10 mouse cellular contexts compared by ENCODE assay signal in genomic region chr12:110806301-110806970, GRCm38 (mm10). TPM values are rescaled to one million over a fixed set of nuclear protein-coding genes. Genes with fewer than 3 reads are reported as not detected.
DNase-seq lines count a peak whose midpoint lies in the region; TF ChIP-seq lines count a peak whose summit lies in the region.
"Had no signal": no experiment of that assay in that cellular context is flagged by ENCODE, and none has a peak within 500 bp of the region (broad histone marks: within the 10 kb centered on the region; RNA-seq: fewer than 3 reads in every experiment).

No protein-coding gene starts in this region.

- intact Hi-C loops in gastrocnemius, adult 2 months (cut with DNase I), result loop anchor here (5.0 kb wide), 1 partner anchor 69 kb away; the partner anchor contains the start of gene Wdr20

- TF ChIP-seq POLR2A in lung, adult 2 months (IDR thresholded peaks at IDR 0.05; ENCODE audit: borderline replicate concordance, extremely low read depth, low read depth, low read length), result no peak
- TF ChIP-seq POLR2A in bone marrow macrophage, adult 2 months (IDR thresholded peaks at IDR 0.05; ENCODE audit: borderline replicate concordance, low read depth, low read length), result no peak

- H3K27ac ChIP-seq in gastrocnemius, adult 2 months, result no peak overlapping the region
- H3K27ac ChIP-seq in bone marrow macrophage, adult 2 months (ENCODE audit: insufficient read depth, low read depth, low read length), result no peak overlapping the region
- H3K27ac ChIP-seq: intestine, embryonic 15.5 days; macrophage had no signal

- no peak overlapping the region for H3K4me3 ChIP-seq in gastrocnemius, adult 2 months
- H3K4me3 ChIP-seq in lung, adult 2 months (replicated peaks; ENCODE audit: extremely low read depth, low read depth, low read length), result no peak overlapping the region
- H3K4me3 ChIP-seq in bone marrow macrophage, adult 2 months (ENCODE audit: insufficient read depth, low read length), result no peak overlapping the region
- H3K4me3 ChIP-seq: intestine, embryonic 15.5 days had no signal

- WGBS in lung, adult 2 months, result 81% methylated on average over 3 of the region's 3 CpGs

- TF ChIP-seq CTCF in gastrocnemius, adult 2 months (IDR thresholded peaks at IDR 0.05), result peak; percentile 64
- TF ChIP-seq CTCF in lung, adult 2 months (IDR thresholded peaks at IDR 0.05; ENCODE audit: insufficient read depth, low read length), result peak; percentile 42
- TF ChIP-seq CTCF in bone marrow macrophage, adult 2 months (IDR thresholded peaks at IDR 0.05; ENCODE audit: low read depth, low read length), result peak; percentile 22; the same call in 1 of the 2 replicates

- H3K4me1 ChIP-seq in lung, adult 2 months (ENCODE audit: control insufficient read depth, insufficient read depth, low read length), result no peaks in the 10 kb centered on the region
- H3K4me1 ChIP-seq in bone marrow macrophage, adult 2 months (ENCODE audit: control insufficient read depth, insufficient read depth, low read length), result no peaks in the 10 kb centered on the region

- peak; percentile 61 for DNase-seq in gastrocnemius, adult 2 months
- DNase-seq in gastrocnemius, postnatal 25 days, result no peak
- no peak for DNase-seq in lung, adult 2 months
- no peak for DNase-seq in lung, postnatal 25 days (ENCODE audit: low spot score)
- DNase-seq in retina, embryonic 14.5 days (ENCODE audit: low spot score), result peak; percentile 58
- no peak for DNase-seq in spleen, adult 12 weeks (ENCODE audit: low spot score)
- DNase-seq in thymus, postnatal 10 days (ENCODE audit: low spot score in 2 of 2), result no peak

RNA-seq across cellular contexts. Expression of gene Mok, which starts 34.3 kb away (rescaled TPM):
- total RNA-seq in gastrocnemius, adult 2 months (2021), result under 1 TPM; 0.20 to 0.22 TPM
- not detected for total RNA-seq in gastrocnemius, postnatal 25 days (2021)
- polyA plus RNA-seq in lung, adult 2 months (2012; rRNA removed), result 4.2 and 4.7 TPM in 2 replicates
- 5.4 and 5.7 TPM in 2 replicates for polyA plus RNA-seq in bone marrow macrophage, adult 2 months (2012; ENCODE audit: insufficient read depth, insufficient read length, missing spikeins)

RNA-seq across cellular contexts. Expression of gene Zfp839, which starts 43.6 kb away (rescaled TPM):
- 1 to 10 TPM; 7.0 to 7.7 TPM for total RNA-seq in gastrocnemius, adult 2 months (2021)
- 1 to 10 TPM; 5.0 to 5.4 TPM for total RNA-seq in gastrocnemius, postnatal 25 days (2021)
- polyA plus RNA-seq in lung, adult 2 months (2012; rRNA removed), result 5.2 and 5.7 TPM in 2 replicates
- polyA plus RNA-seq in bone marrow macrophage, adult 2 months (2012; ENCODE audit: insufficient read depth, insufficient read length, missing spikeins), result 10.9 and 12.7 TPM in 2 replicates

Comparison
In these comparisons a context has a peak if more than half of its experiments do, and no peak if none do; other contexts are left out.
1. DNase-seq: peak in gastrocnemius, adult 2 months (single experiment) and retina, embryonic 14.5 days (single experiment); none in gastrocnemius, postnatal 25 days (single experiment), lung, adult 2 months (single experiment), lung, postnatal 25 days (single experiment), spleen, adult 12 weeks (single experiment) and thymus, postnatal 10 days (0 of 2).
2. Peak in every context shown above with its lines, with median percentiles within 50 percentile points of each other: CTCF ChIP-seq.